In genomic region chr8:89141529-89142235, GRCm38 (mm10) we compare ENCODE assay signal across 13 mouse cellular contexts.
DNase-seq lines count a peak whose midpoint lies in the region; ATAC-seq lines count a peak whose summit lies in the region.
"Had no signal": no experiment of that assay in that cellular context is flagged by ENCODE, and none has a peak within 500 bp of the region (broad histone marks: within the 10 kb centered on the region; RNA-seq: fewer than 3 reads in every experiment).

No protein-coding gene starts in this region.

- H3K4me1 ChIP-seq in embryonic facial prominence, embryonic 10.5 days: peaks cover 24% of the 10 kb centered on the region
- 0 out of 2 replicates have a peak, but pooled peaks cover 10% of the 10 kb centered on the region for H3K4me1 ChIP-seq in kidney, embryonic 16.5 days (ENCODE audit: insufficient read depth, low read length)
- H3K4me1 ChIP-seq in liver, embryonic 13.5 days (replicated peaks): no peaks in the 10 kb centered on the region

- DNase-seq in heart, adult 11 months: peak; percentile 51
- no peak for DNase-seq in heart, postnatal 10 days
- DNase-seq in embryonic facial prominence, embryonic 10.5 days (ENCODE audit: low spot score): no peak
- DNase-seq in liver, embryonic 13.5 days: no peak
- no peak for DNase-seq in gastrocnemius, postnatal 4 days (ENCODE audit: low spot score in 2 of 2)
- DNase-seq in heart, postnatal 14 days: no peak
- no peak for DNase-seq in heart, postnatal 4 days
- DNase-seq: cerebellum, adult 11-12 months; lung, postnatal 10 days; thymus, postnatal 14 days had no signal

- intact Hi-C loops in heart, postnatal 10 days (cut with DNase I): no loop called here
- intact Hi-C loops in heart, postnatal 14 days (cut with DNase I): no loop called here

- no peaks in the 10 kb centered on the region for H3K9me3 ChIP-seq in embryonic facial prominence, embryonic 10.5 days
- H3K9me3 ChIP-seq in kidney, embryonic 16.5 days (ENCODE audit: low read length): no peaks in the 10 kb centered on the region
- no peaks in the 10 kb centered on the region for H3K9me3 ChIP-seq in liver, embryonic 13.5 days (replicated peaks)
- H3K9me3 ChIP-seq: limb, embryonic 12.5 days had no signal

- H3K27me3 ChIP-seq in embryonic facial prominence, embryonic 10.5 days (replicated peaks; ENCODE audit: low read depth, poor library complexity, severe bottlenecking): peaks cover 32% of the 10 kb centered on the region
- H3K27me3 ChIP-seq in kidney, embryonic 16.5 days (ENCODE audit: insufficient read depth, low read length): no peaks in the 10 kb centered on the region
- H3K27me3 ChIP-seq in liver, embryonic 13.5 days: no peaks in the 10 kb centered on the region

- 54% methylated on average over 8 of the region's 8 CpGs for WGBS in embryonic facial prominence, embryonic 10.5 days
- WGBS in kidney, embryonic 16.5 days: 43% methylated on average over 8 of the region's 8 CpGs
- 54% methylated on average over 8 of the region's 8 CpGs for WGBS in liver, embryonic 13.5 days (ENCODE audit: insufficient replicate concordance)

- no peak overlapping the region for H3K4me3 ChIP-seq in embryonic facial prominence, embryonic 10.5 days
- H3K4me3 ChIP-seq in kidney, embryonic 16.5 days (ENCODE audit: low read length): no peak overlapping the region
- no peak overlapping the region for H3K4me3 ChIP-seq in liver, embryonic 13.5 days (replicated peaks)
- H3K4me3 ChIP-seq: limb, embryonic 12.5 days had no signal

- H3K9ac ChIP-seq in kidney, embryonic 16.5 days (replicated peaks; ENCODE audit: low read length): no peak overlapping the region
- no peak overlapping the region for H3K9ac ChIP-seq in liver, embryonic 13.5 days
- H3K9ac ChIP-seq: limb, embryonic 12.5 days had no signal

- no peak overlapping the region for H3K4me2 ChIP-seq in kidney, embryonic 16.5 days (replicated peaks; ENCODE audit: low read depth, low read length)
- no peak overlapping the region for H3K4me2 ChIP-seq in liver, embryonic 13.5 days
- H3K4me2 ChIP-seq: limb, embryonic 12.5 days had no signal

- no peaks in the 10 kb centered on the region for H3K36me3 ChIP-seq in embryonic facial prominence, embryonic 10.5 days (replicated peaks)
- H3K36me3 ChIP-seq in kidney, embryonic 16.5 days (ENCODE audit: insufficient read depth, low read length): no peaks in the 10 kb centered on the region
- no peaks in the 10 kb centered on the region for H3K36me3 ChIP-seq in liver, embryonic 13.5 days
- H3K36me3 ChIP-seq: limb, embryonic 12.5 days had no signal

- peak; percentile 87 for ATAC-seq in kidney, embryonic 16.5 days (ENCODE audit: low FRiP score, low TSS enrichment)
- ATAC-seq in liver, embryonic 13.5 days (ENCODE audit: low read depth): peak; percentile 54; the same call in 1 of the 2 replicates
- ATAC-seq: inflammation-experienced regulatory T-cells, adult 6 months had no signal

- peak overlapping the region; percentile 24; the same call in 1 of the 2 replicates for H3K27ac ChIP-seq in embryonic facial prominence, embryonic 10.5 days (replicated peaks)
- 0 out of 2 replicates have a peak overlapping the region, but pooled peaks have one; percentile 3 for H3K27ac ChIP-seq in kidney, embryonic 16.5 days (ENCODE audit: low read length)
- no peak overlapping the region for H3K27ac ChIP-seq in liver, embryonic 13.5 days
- H3K27ac ChIP-seq: limb, embryonic 12.5 days had no signal
